Mouse (Mus musculus) liver, adult 10 weeks (tissue): ENCODE data around the gene Ece2. TPM values are rescaled to one million over a fixed set of nuclear protein-coding genes. Genes with fewer than 3 reads are reported as not detected.

Experiments
- polyA plus RNA-seq: library from polyadenylated mRNA; stranded (reverse); fragments of 350-450 nt; fragmentation: Illumina TruSeq; extraction: RNeasy Lipid Tissue Mini Kit (QIAGEN cat#74804); gene quantifications from one replicate; pipeline ENCODE4 v1.2.3, GENCODE M21; 2014; ENCODE audit warnings: low read depth, low replicate concordance

Gene Ece2
- not detected for polyA plus RNA-seq

DNA sequence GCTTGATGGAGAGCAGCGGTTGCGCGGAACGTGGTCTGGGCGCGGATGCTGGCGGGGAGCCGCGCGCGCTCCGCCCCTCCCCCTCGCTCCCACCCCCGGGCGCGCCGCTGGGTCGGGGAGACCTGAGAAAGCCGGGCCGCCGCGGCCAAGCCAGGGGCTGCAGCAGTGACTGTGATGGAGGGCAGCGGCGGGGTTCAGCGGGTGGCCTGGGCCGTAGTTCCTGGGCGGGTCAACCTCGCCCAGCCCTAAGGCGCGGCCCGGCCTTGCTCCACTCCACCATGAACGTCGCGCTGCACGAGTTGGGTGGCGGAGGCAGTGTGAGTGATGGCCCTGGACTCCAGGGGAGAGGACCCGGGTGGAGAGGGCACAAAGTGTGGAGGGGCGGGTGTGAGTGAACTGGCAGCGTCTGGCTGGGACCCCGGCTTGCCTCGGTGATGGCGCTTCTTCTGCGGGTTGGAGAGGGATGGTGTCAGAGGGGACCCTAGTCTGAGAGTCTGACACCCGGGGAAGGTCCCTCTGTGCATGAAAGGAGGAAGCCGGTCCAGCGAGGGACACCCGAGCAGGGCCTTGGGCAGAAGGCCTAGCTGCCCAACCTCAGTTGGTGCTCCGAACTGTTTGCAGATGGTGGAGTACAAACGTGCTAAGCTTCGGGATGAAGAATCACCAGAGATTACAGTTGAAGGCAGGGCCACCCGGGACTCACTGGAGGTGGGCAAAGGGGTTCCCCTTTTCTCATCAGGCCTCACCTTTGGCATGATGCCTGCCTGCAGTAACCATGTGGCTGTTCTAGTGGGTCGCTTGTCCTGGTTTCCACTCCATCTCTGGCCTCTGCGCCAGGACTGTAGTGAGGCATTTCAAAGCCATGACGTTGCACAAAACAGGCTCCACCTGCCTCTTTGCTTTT is at the start of gene Ece2:
TSS of gene Ece2 (plus strand) at position 98 of the 904 bp plus-strand sequence.

DNA sequence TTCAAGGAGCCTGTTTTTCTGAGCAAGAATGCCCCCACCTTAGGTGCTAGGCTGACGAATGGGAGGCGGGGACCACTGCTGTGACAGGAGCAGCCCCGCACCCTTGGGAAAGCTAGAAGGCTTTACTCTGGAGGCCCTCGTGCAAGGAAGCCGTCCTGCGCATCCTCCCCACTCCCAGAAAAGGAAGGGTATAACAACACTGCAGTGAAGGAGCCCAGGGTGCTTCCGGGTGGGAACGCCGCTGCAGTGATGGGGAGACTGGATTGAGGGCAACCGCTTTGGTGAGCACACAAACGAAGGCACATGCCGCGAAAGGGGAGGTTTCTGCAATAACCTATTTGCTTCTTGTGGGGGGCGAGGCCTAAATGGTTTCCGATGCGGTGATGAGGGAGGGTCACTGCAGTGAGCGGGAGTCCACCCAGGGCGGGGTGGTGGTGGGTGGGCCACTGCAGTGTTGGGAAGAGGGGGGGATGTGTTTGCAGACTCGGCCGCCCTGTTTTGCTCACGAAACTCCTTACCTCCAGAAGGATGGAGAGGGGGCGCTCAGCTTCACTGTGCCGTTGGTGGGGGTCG is 40.2 kb upstream of the Ece2 start, which contains the start of gene Vwa5b2:
TSS of gene Vwa5b2 (plus strand) at position 106 of the 573 bp plus-strand sequence.

DNA sequence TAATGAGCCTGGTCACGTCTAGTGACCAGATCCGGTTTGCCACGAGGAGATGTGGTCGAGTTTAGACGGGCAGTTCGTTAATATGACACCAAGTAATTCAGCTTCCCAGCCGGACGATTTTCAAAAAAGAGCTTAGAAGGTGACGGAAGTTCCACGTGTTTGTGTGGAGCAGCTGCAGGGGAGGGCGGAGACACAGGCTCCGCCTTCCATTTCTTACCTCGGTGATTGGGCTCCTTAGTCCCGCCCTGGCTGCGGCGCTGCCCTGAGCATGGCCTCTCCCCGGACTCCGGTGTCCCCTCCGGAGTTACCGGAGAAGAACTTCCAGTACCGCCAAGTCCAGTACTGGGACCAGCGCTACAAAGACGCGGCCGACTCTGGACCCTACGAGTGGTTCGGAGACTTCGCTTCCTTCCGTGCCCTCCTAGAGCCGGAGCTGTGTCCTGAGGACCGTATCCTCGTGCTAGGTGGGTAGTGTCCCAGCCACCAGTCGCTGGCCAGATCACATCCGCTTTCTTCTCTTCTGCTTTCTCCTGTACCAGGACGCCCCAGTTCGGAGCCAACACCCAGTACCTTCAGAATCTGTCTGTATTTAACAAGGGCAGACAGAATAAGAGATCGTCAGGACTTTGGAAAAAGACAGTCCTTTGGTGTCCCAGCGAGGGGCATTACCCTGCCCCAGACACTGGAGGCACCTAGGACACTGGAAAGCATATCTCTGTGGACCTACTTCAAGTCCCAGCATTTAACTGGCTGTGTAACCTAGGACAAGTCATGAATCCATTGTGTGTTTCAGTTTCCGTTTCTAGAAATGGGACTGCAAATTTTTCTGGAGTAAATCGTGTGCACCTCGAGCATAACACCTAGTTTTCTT is 18.0 kb upstream of the Ece2 start, which contains the start of the genes Eef1akmt4, Gm49333 and Alg3:
TSS of gene Eef1akmt4 (plus strand) at position 237 of the 871 bp plus-strand sequence.
TSS of gene Gm49333 (plus strand) at position 254 of the 871 bp plus-strand sequence.
TSS of gene Alg3 (minus strand) at position 379 of the 871 bp plus-strand sequence.

GRCm38 (mm10) chr16:20621191-20621990 is 8.2 kb upstream of the Ece2 start, which contains the start of gene Camk2n2:
Camk2n2 (minus strand) TSS chr16:20621287.

GRCm38 (mm10) chr16:20651076-20651946 is 21.7 kb downstream of the Ece2 start, which contains the start of gene Psmd2:
Psmd2 (plus strand) TSS chr16:20651652.

GRCm38 (mm10) chr16:20668013-20668412 is 38.4 kb downstream of the Ece2 start, which contains the start of gene Eif4g1:
Eif4g1 (plus strand) TSS chr16:20668313.

DNA sequence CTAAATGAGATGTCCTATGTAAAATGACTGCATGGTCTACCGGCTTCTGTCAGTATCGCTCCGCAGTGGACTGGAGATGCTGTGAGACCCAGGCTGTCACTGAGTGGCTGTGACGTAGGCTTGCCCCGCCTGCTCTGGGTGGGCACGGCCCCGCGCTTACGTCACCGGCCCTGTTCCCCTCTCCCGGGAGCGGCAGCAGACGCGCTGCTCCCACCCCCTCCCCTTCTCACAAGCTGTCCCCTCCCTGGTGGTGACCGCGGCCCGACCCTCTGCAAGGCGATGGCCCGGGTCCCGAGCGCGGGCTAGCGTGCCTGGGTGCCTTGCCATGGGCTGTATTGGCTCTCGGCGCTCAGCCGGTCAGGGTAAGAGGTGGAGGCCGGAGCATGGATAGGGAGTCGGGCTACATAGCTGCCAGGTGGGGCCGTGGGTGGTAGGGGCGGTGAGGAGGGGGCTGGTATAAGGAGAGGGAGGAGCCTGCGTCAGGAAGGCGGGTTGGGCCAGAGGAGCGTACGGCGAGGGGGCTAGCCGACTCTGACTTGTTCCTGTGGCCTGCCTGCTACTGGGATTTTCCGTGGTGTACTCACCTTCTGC is 63.6 kb downstream of the Ece2 start, which contains the start of gene Fam131a:
TSS of gene Fam131a (plus strand) at position 131 of the 591 bp plus-strand sequence.

Other genes starting within 250 kb of the Ece2 start
- gene Abcc5, start 203.4 kb upstream of the Ece2 start, polyA plus RNA-seq = 2.8 TPM
- gene Eif2b5, start 131.0 kb upstream of the Ece2 start, polyA plus RNA-seq = 9.8 TPM
- gene Dvl3, start 112.8 kb upstream of the Ece2 start, polyA plus RNA-seq = 7.3 TPM
- gene Ap2m1, start 94.3 kb upstream of the Ece2 start, polyA plus RNA-seq = 86.1 TPM
- 10.5 TPM for gene Abcf3, start 81.3 kb upstream of the Ece2 start, polyA plus RNA-seq
- not detected for gene Vwa5b2, start 40.4 kb upstream of the Ece2 start, polyA plus RNA-seq
- 1.7 TPM for gene Eef1akmt4, start 18.2 kb upstream of the Ece2 start, polyA plus RNA-seq
- not detected for gene Gm49333, start 18.2 kb upstream of the Ece2 start, polyA plus RNA-seq
- gene Alg3, start 18.1 kb upstream of the Ece2 start, polyA plus RNA-seq = 6.0 TPM
- not detected for gene Camk2n2, start 8.5 kb upstream of the Ece2 start, polyA plus RNA-seq
- 84.4 TPM for gene Psmd2, start 21.8 kb downstream of the Ece2 start, polyA plus RNA-seq
- 154 TPM for gene Eif4g1, start 38.5 kb downstream of the Ece2 start, polyA plus RNA-seq
- not detected for gene Fam131a, start 63.4 kb downstream of the Ece2 start, polyA plus RNA-seq
- gene Polr2h, start 87.8 kb downstream of the Ece2 start, polyA plus RNA-seq = 10.0 TPM
- gene Clcn2, start 87.9 kb downstream of the Ece2 start, polyA plus RNA-seq = 3.3 TPM
- 0.13 TPM for gene Chrd, start 103.3 kb downstream of the Ece2 start, polyA plus RNA-seq
- 2.9 TPM for gene Thpo, start 104.7 kb downstream of the Ece2 start, polyA plus RNA-seq